Mouse (Mus musculus): ENCODE results near the gene Slc13a5.

Gene Slc13a5

DNA sequence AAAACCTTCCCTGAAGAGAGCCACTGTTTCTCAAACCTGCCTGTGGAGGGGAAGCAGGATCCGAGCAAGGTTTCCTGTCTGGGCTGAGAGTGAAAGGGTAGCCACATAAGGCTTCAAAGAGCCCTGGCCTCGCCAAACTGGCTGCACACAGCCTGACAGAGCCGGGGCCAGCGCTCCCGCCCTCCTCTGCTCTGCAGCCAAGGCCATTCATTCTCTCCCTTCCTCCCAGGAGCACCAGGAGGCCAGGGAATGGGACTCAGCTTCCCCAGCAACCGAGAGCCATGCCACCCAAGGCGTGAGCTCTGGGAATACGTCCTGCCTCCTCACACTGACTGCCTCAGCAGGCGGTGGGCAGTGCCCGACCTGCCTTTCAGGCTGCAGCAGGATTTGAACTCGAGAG, 1.5 kb downstream of the Slc13a5 start:
- no peak for DNase-seq (ENCODE audit: low spot score)

DNA sequence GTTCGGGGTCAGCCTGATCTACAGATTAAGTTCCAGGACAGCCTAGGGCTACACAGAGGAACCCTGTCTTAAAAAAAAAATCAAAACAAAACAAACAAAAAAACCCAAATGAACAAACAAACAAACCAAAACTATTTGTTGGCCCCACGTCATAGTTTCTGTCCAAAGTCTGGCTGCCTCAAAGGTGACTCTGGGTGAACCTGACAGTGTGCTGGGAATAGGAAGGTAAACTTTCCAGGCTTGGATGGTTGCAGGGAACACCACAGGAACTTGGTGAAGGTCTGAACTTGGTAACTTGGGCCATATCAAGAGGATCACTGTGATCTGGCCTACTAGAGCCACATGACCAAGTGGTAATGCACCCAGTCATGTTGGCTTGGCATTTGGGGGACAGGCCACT, 10.6 kb downstream of the Slc13a5 start:
- no peak for DNase-seq (ENCODE audit: low spot score)

DNA sequence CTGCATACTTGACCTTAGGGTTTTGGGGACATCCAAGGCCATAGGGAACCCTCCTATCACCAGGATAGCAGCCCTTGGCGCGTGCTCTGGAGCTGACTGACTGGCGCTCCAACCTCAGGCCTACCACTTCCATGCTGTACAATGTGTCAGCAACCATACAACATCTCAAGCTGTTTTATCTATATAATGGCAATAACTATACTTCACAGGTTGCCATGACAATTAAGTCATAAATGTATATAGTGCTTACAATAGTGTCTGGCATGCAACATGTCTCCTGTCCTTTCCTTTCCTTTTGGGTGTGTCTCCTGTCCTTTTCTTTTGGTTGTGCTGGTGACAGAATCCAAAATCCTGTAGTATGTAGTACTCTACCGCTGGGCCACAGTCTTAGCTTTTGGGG, 11.4 kb downstream of the Slc13a5 start:
- DNase-seq (ENCODE audit: low spot score): no peak

- no peak for DNase-seq (ENCODE audit: low spot score)
These were observed 21.7 kb downstream of the Slc13a5 start for GRCm38 (mm10) chr11:72245196-72245753.

DNA sequence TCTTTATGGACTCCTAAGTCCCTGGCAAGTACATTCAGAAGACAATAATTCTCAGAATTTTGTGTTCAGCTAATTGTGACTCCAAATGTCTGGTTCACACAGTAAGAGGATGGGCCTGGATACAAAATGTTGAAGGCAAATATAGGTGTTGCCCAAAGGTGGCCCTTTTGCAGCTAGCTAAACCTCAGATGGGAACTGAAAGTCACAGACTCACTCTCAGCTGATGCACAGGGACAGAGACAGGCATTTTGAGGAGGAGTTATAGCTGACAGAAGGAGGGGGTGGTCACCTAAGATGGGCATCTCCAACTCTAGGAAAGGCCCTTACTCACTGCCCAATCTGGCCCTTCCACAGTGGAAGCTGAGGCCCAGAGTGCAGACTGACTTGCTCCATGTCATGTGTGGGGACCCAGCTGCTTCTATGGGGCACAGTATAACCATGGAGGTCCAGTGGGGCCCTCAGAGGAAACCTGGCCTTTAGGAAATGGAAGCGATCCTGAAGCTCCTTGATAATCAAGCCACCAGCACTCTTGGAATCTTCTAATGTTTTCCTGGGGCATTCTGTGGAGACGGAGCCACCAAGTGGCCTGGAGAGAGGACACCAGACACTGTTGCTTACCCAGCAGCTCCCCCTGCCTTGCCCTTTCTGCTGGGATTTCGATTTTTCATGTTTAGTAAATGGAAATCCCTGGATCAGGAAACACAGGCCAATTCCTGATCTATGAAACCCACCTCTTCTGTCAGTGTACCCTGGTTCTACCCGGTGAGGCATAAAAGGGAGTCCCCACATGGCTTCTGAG, 26.8 kb downstream of the Slc13a5 start:
- no peak for DNase-seq (ENCODE audit: low spot score)

DNA sequence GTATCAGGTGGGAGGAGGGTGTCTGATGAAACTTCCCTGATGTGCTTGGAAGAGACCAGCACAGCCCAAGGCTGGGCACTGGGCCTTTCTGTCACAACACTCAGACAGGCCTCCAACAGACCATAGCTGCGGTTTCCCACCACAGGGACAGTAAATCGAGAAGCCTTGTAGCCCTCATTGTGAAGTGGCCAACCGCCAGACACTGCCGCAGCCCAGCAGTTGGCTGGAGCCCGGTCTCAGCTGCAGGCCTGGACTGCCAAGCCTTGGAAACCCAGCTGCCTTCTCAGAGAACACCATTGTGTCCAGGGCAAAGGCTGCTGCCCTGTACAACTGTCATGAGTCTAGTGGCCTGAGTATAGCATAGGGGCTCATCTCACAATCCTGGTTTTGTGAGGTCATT, 33.0 kb downstream of the Slc13a5 start:
- DNase-seq (ENCODE audit: low spot score): peak; percentile 41

GRCm38 (mm10) chr11:72232991-72233390, 34.0 kb downstream of the Slc13a5 start:
- no peak for DNase-seq (ENCODE audit: low spot score)

GRCm38 (mm10) chr11:72232068-72232467, 35.0 kb downstream of the Slc13a5 start:
- no peak for DNase-seq (ENCODE audit: low spot score)

DNA sequence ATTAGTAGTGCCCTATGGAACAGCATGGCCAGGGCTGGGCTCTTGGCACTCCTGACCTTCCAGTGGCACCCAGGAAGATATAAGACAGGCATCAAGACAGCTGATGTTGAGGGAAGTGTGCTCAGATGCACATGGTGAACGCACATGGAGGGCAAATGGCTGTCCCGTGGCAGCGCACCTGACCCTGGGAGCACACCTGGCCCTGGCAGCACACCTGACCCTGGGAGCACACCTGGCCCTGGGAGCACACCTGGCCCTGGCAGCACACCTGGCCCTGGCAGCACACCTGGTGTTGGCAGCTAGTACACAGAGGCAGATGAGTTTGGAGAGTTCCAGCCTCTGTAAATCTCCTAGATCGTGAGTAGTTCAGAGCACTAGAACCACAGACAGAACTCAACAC, 38.5 kb downstream of the Slc13a5 start:
- DNase-seq (ENCODE audit: low spot score): no peak

- no peak for DNase-seq (ENCODE audit: low spot score)
These were observed 40.1 kb downstream of the Slc13a5 start for GRCm38 (mm10) chr11:72226901-72227300.

DNA sequence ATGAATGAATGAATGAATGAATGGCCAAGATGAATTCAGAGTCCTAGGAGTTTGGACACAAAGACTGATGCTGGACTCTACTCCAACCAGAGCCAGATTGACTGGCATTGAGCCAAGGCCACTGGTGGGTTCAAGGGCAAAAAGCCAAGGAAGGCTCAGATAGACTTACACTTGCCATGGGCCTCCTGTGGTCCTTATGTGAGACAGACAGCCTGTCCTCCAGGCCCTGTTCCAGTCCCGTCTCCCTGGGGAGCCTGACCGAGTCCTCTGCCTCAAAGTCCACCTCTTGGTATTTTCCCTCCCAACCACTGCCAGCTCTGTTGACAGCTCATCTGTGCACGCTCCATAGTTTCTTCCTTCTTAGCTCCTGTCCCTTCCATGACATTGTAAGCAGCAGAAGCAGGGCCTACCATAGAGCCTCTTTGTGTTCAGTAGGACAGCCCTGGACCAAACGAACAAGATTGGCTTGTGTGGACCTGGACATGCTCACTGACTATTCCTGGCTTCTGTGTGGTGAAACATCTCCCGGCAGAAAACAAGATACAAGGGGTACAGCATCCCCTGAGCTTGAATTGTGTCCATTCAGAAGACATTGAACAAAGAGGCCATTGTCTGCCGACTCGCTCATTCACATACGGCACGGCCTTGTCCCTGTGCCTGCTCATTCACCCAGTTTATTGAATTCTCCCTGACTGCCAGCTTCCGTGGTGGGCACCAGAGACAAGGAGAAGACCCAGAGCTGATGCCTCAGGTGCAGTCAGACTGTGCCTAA, 40.8 kb downstream of the Slc13a5 start:
- DNase-seq (ENCODE audit: low spot score): no peak

GRCm38 (mm10) chr11:72224865-72225264, 42.2 kb downstream of the Slc13a5 start:
- DNase-seq (ENCODE audit: low spot score): no peak

DNA sequence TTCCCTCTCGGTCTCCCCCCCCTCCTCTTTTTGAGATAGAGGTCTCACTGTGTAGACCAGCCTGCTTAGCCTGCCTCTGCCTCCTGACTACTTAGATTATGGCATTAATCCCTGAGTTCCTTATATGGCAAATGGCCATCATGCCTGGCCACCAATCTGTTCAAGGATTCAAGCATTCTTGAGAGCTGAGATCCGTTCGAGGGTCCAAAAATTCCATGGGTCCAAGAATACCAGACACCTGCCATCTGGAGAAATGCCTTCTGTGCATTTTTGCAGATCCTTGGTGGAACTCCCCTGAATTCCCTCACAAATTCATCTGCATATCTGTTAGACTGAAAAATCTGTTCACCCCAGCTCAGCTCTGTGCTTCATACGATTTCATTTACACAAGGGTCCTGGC, 43.6 kb downstream of the Slc13a5 start:
- no peak for DNase-seq (ENCODE audit: low spot score)

DNA sequence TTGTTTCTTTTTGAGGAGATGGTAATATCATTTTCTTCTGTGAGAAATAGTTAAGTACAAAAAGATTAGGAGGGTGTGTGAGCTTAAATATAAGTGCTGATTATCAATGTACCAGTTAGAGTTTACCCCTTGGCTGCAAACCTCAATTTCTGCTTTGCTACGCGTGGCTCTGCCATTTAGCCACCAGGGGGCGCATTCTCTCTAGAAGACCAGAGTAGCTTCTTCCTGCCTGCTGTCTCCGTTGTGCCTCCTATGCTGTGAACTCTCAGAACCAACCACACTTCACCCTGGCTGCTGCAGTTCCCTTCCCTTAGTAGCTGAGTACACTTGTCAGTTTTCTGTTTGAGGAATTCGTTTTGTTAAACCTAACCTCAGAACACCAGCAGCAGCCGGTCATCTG, 45.7 kb downstream of the Slc13a5 start:
- no peak for DNase-seq (ENCODE audit: low spot score)

DNA sequence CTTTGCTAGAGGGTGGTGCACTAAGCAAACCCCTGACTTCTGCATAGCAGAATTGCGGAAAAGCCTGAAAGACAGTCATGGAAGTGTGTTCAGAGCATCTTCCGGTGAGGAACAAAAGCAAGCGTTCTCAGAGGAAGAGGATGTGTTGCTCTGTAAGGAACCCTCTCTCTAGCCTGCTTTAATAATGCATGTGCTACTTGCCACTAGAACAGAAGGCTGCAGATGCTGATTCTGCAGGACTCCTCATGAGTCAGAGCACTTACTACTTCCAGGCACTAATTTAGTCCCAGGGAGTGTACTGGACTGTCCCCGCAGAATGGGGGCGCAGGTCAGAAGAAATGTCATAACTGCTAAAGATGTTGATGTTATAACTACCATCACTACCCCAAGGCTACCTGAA, 49.9 kb downstream of the Slc13a5 start:
- DNase-seq (ENCODE audit: low spot score): no peak

DNA sequence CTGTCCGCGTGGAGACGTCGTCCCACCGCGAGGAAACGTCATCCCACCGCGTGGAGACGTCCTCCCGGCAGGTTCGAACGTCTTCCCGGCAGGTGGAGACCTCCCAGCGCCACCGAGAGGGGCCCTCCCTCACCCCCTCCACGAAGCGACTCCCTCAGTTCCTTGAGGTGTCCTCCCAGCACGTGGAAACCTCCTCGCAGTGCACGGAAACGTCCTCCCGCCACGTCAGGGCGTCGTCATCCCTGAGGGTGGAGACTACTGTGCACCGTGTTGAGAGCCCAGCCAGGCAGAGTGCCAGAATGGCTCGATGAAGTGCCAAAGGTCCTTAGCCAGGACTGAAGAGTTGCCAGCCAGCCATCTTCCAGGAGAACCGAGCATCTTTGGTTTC, 51.6 kb downstream of the Slc13a5 start, which contains the start of gene Med31:
Med31 (minus strand) TSS at position 183 of the 388 bp plus-strand sequence.
- peak; percentile 52 for DNase-seq (ENCODE audit: low spot score)

GRCm38 (mm10) chr11:72214591-72215409, 52.2 kb downstream of the Slc13a5 start:
- DNase-seq (ENCODE audit: low spot score): peak; percentile 91

- DNase-seq (ENCODE audit: low spot score): no peak
These were observed 59.1 kb downstream of the Slc13a5 start for GRCm38 (mm10) chr11:72207834-72208377.

DNA sequence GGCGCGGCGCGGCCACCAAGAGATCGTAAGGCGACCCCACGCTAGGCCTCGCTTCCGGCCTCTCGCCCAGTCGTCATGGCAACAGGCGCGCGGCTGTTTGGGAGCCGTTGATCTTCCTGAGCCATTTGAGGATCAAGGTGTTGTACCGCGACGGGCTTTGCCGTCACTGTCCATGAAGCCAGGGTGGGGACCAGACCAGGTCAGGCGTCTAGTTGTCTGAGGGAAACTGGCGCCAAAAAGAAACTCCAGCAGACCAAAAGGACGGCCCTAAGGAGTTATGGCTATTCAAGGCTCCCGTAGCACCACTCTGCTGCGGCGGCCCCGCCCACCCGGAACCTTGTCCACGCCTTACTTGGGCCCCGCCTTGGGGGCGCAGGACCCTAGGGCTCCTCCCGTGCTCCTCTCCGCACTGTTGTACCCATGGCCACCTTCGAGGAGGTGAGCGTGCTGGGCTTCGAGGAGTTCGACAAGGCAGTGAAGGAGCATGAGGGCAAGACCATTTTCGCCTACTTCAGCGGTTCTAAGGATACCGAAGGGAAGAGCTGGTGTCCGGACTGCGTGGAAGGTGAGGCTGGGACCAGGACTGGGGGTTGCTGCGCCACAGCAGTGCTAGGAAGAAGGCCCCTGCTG, 59.7 kb downstream of the Slc13a5 start, which contains the start of the genes 4933427D14Rik and Txndc17:
4933427D14Rik (minus strand) TSS at position 256 of the 630 bp plus-strand sequence.
Txndc17 (plus strand) TSS at position 344 of the 630 bp plus-strand sequence.
- peak; percentile 79 for DNase-seq (ENCODE audit: low spot score)

DNA sequence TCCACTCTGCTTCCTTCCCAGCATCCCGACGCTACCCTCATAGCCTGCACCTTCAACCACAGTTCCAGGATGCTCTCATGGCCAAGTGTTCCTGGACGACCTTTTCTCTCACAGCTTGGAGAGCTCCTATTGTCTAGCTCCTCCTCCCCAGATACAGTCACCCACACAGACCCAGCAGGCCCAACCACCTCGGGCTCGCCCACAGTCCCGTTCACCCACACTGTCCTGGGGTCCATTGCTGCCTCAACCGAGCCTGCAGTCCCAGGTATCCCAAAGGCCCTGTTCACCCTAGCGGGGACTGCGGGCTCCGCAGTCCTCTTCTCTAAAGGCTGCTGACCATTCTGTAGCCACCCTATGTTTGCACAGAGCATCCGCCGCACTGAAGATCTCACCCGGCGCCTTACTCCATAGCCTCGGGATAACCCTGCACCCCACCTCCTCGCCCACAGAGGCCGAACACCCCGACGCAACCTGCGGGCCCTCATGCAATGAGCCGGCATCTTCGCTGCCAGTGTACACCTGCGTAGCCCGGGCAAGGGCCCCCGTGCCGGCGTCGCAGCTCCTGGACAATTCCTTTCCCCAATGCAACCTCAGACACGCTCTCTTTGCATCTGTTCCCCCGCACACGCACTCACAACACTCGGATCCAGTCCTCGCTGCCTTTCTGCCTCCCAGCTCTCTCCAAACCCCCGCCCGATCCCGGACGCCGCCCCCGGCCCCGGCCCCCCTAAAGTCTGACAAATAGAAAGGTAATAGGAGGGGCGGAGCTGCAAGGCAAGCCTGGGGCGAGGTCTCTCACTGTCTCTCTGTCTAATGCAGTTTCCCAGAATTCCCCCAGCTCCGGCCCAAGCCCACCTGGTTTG, 60.5 kb downstream of the Slc13a5 start, which contains the start of gene Gm43951:
Gm43951 (minus strand) TSS at position 500 of the 863 bp plus-strand sequence.
- no peak for DNase-seq (ENCODE audit: low spot score)
